In the genomic region with DNA sequence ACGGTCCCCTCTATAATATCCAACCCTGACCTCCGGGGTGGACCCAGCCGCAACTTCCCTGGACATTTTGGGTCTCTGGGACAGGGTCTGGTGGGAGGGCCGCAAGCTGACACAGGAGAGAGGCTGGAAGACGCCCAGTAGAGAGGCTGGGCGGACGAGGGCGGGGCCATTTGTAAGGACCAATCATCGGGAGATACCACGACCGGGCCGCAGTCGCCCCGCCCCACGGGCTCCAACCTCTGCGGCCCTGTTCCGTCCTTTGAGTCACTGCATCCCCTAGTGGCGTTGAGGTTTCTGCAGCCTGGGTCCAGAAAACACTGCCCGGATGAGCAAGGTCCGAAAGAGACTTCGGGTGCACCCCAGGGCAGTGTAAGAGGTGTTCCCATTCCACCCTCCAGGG, we compare ENCODE assay signal across 8 mouse cellular contexts. TPM values are rescaled to one million over a fixed set of nuclear protein-coding genes. Genes with fewer than 3 reads are reported as not detected.
DNase-seq lines count a peak whose midpoint lies in the region; ATAC-seq and TF ChIP-seq lines count a peak whose summit lies in the region.

No protein-coding gene starts in this region.

- H3K4me2 ChIP-seq in embryonic facial prominence, embryonic 15.5 days (replicated peaks): peak overlapping the region; percentile 92
- H3K4me2 ChIP-seq in lung, embryonic 15.5 days: peak overlapping the region; percentile 99

- 0 out of 2 replicates have a peak, but pooled peaks have one; percentile 48 for TF ChIP-seq EP300 in ES-Bruce4 (IDR thresholded peaks at IDR 0.05; ENCODE audit: insufficient read depth, low read depth, low read length)

- H3K4me3 ChIP-seq in ES-Bruce4 (ENCODE audit: low read depth, low read length): peak overlapping the region; percentile 68
- peak overlapping the region; percentile 54 for H3K4me3 ChIP-seq in embryonic facial prominence, embryonic 15.5 days (replicated peaks)
- H3K4me3 ChIP-seq in heart, embryonic 10.5 days: peak overlapping the region; percentile 71
- peak overlapping the region; percentile 55 for H3K4me3 ChIP-seq in lung, embryonic 15.5 days

- DNase-seq in adrenal gland, postnatal 4 days (ENCODE audit: low spot score in 2 of 2): peak; percentile 75 to 80
- DNase-seq in heart, embryonic 10.5 days (ENCODE audit: low spot score): peak; percentile 98
- DNase-seq in kidney, adult 9 months: peak; percentile 88
- peak; percentile 95 to 97 for DNase-seq in thymus, postnatal 36 days

- TF ChIP-seq POLR2A in ES-Bruce4 (IDR thresholded peaks at IDR 0.05; ENCODE audit: insufficient read depth, low read length): no peak

- no peaks in the 10 kb centered on the region for H3K36me3 ChIP-seq in ES-Bruce4 (ENCODE audit: control insufficient read depth, insufficient read depth, low read length, poor library complexity, severe bottlenecking)
- no peaks in the 10 kb centered on the region for H3K36me3 ChIP-seq in embryonic facial prominence, embryonic 15.5 days
- H3K36me3 ChIP-seq in heart, embryonic 10.5 days: 0 out of 2 replicates have a peak, but pooled peaks cover 2% of the 10 kb centered on the region
- H3K36me3 ChIP-seq in lung, embryonic 15.5 days: no peaks in the 10 kb centered on the region

- ATAC-seq in embryonic facial prominence, embryonic 15.5 days (ENCODE audit: insufficient number of reproducible peaks, low FRiP score, low TSS enrichment, low read depth): peak; percentile 91
- ATAC-seq in lung, embryonic 15.5 days (ENCODE audit: borderline replicate concordance, extremely low read depth, low FRiP score, low TSS enrichment): peak; percentile 96
- peak; percentile 77 for ATAC-seq in neutrophil, adult 5-6 weeks (ENCODE audit: extremely low read depth, insufficient number of reproducible peaks, low FRiP score, poor library complexity, severe bottlenecking)

- WGBS in embryonic facial prominence, embryonic 15.5 days: under 1% methylated on average over 21 of the region's 21 CpGs
- WGBS in heart, embryonic 10.5 days: under 1% methylated on average over 21 of the region's 21 CpGs
- WGBS in lung, embryonic 15.5 days: under 1% methylated on average over 21 of the region's 21 CpGs

- peak; percentile 67 for TF ChIP-seq CTCF in ES-Bruce4 (IDR thresholded peaks at IDR 0.05; ENCODE audit: low read depth, low read length)

- H3K9ac ChIP-seq in ES-Bruce4 (ENCODE audit: low read depth, poor library complexity, severe bottlenecking): no peak overlapping the region
- no peak overlapping the region for H3K9ac ChIP-seq in embryonic facial prominence, embryonic 15.5 days
- peak overlapping the region; percentile 37; the same call in 1 of the 2 replicates for H3K9ac ChIP-seq in lung, embryonic 15.5 days

- H3K9me3 ChIP-seq in ES-Bruce4 (replicated peaks; ENCODE audit: control insufficient read depth, insufficient read depth, low read length, poor library complexity, severe bottlenecking): no peaks in the 10 kb centered on the region
- H3K9me3 ChIP-seq in embryonic facial prominence, embryonic 15.5 days (replicated peaks): no peaks in the 10 kb centered on the region
- no peaks in the 10 kb centered on the region for H3K9me3 ChIP-seq in heart, embryonic 10.5 days
- no peaks in the 10 kb centered on the region for H3K9me3 ChIP-seq in lung, embryonic 15.5 days

- no peak overlapping the region for H3K27ac ChIP-seq in ES-Bruce4 (ENCODE audit: insufficient read depth, low read length)
- peak overlapping the region; percentile 85 for H3K27ac ChIP-seq in embryonic facial prominence, embryonic 15.5 days (replicated peaks)
- H3K27ac ChIP-seq in heart, embryonic 10.5 days: peak overlapping the region; percentile 73; the same call in 1 of the 2 replicates
- H3K27ac ChIP-seq in lung, embryonic 15.5 days: 0 out of 2 replicates have a peak overlapping the region, but pooled peaks have one; percentile 11

- peaks cover 67% of the 10 kb centered on the region for H3K27me3 ChIP-seq in ES-Bruce4 (ENCODE audit: control insufficient read depth, insufficient read depth, low read length, poor library complexity, severe bottlenecking)
- H3K27me3 ChIP-seq in embryonic facial prominence, embryonic 15.5 days: peaks cover 76% of the 10 kb centered on the region
- H3K27me3 ChIP-seq in heart, embryonic 10.5 days (ENCODE audit: insufficient read depth, poor library complexity, severe bottlenecking): peaks cover 76% of the 10 kb centered on the region
- peaks cover 88% of the 10 kb centered on the region for H3K27me3 ChIP-seq in lung, embryonic 15.5 days

- H3K4me1 ChIP-seq in ES-Bruce4 (ENCODE audit: control insufficient read depth, insufficient read depth, low read length): no peaks in the 10 kb centered on the region
- H3K4me1 ChIP-seq in embryonic facial prominence, embryonic 15.5 days: peaks cover 71% of the 10 kb centered on the region
- peaks cover 52% of the 10 kb centered on the region for H3K4me1 ChIP-seq in heart, embryonic 10.5 days
- peaks cover 61% of the 10 kb centered on the region for H3K4me1 ChIP-seq in lung, embryonic 15.5 days

RNA-seq across cellular contexts. Expression of a gene that starts 1.6 kb away (rescaled TPM):
- polyA plus RNA-seq in ES-Bruce4 (2011; ENCODE audit: insufficient read depth, insufficient read length, low read depth, missing spikeins): not detected in 2 replicates
- total RNA-seq in adrenal gland, postnatal 4 days (2021): 1 to 10 TPM; 4.4 to 6.5 TPM
- 0.67 TPM in 1 of 2 replicates, not detected in the other for polyA plus RNA-seq in embryonic facial prominence, embryonic 15.5 days (2015; fragmentation: Nextera tagmentation; extraction: Ambion mirVana)
- 1.1 and 2.6 TPM in 2 replicates for polyA plus RNA-seq in heart, embryonic 10.5 days (2016; fragmentation: Nextera tagmentation; extraction: Ambion mirVana)
- polyA plus RNA-seq in lung, embryonic 15.5 days (2015; fragmentation: Nextera tagmentation; extraction: Ambion mirVana): not detected in 2 replicates
- not detected in 2 replicates for total RNA-seq in neutrophil, adult 5-6 weeks (2017)

RNA-seq across cellular contexts. Expression of a gene that starts 9.8 kb away (rescaled TPM):
- polyA plus RNA-seq in ES-Bruce4 (2011; ENCODE audit: insufficient read depth, insufficient read length, low read depth, missing spikeins): not detected in 2 replicates
- total RNA-seq in adrenal gland, postnatal 4 days (2021): 1 to 10 TPM in 1 of 2 experiments, under 1 TPM in 1; 0.87 to 2.3 TPM
- polyA plus RNA-seq in embryonic facial prominence, embryonic 15.5 days (2015; fragmentation: Nextera tagmentation; extraction: Ambion mirVana): 0.56 and 0.65 TPM in 2 replicates
- 0.76 TPM in 1 of 2 replicates, not detected in the other for polyA plus RNA-seq in heart, embryonic 10.5 days (2016; fragmentation: Nextera tagmentation; extraction: Ambion mirVana)
- not detected in 2 replicates for polyA plus RNA-seq in lung, embryonic 15.5 days (2015; fragmentation: Nextera tagmentation; extraction: Ambion mirVana)
- total RNA-seq in neutrophil, adult 5-6 weeks (2017): not detected in 2 replicates

RNA-seq across cellular contexts. Expression of a gene that starts 10.3 kb away (rescaled TPM):
- 5.5 and 6.1 TPM in 2 replicates for polyA plus RNA-seq in ES-Bruce4 (2011; ENCODE audit: insufficient read depth, insufficient read length, low read depth, missing spikeins)
- total RNA-seq in adrenal gland, postnatal 4 days (2021): 10 to 100 TPM; 28.0 to 37.3 TPM
- polyA plus RNA-seq in embryonic facial prominence, embryonic 15.5 days (2015; fragmentation: Nextera tagmentation; extraction: Ambion mirVana): 50.7 and 54.0 TPM in 2 replicates
- polyA plus RNA-seq in heart, embryonic 10.5 days (2016; fragmentation: Nextera tagmentation; extraction: Ambion mirVana): 9.1 and 21.7 TPM in 2 replicates
- 3.2 and 5.7 TPM in 2 replicates for polyA plus RNA-seq in lung, embryonic 15.5 days (2015; fragmentation: Nextera tagmentation; extraction: Ambion mirVana)
- 0.61 and 2.7 TPM in 2 replicates for total RNA-seq in neutrophil, adult 5-6 weeks (2017)
